Mouse (Mus musculus) cerebellum, adult (tissue): Measurements from ENCODE around the gene Ptgir.
A peak's percentile ranks its signal among the peaks of the same experiment; 100 is the strongest.

Source experiments
- ATAC-seq: cut with Nextera tagmentation; 2 replicates; pipeline ENCODE4 v1.9.2; 2017; ENCODE audit warnings: mild to moderate bottlenecking, moderate library complexity, mixed read lengths; ENCODE audit not compliant: insufficient number of reproducible peaks, low FRiP score, low TSS enrichment

The Ptgir gene

GRCm38 (mm10) chr7:16915461-16916340 lies 9.4 kb downstream of the Ptgir start:
- no peak for ATAC-seq

DNA sequence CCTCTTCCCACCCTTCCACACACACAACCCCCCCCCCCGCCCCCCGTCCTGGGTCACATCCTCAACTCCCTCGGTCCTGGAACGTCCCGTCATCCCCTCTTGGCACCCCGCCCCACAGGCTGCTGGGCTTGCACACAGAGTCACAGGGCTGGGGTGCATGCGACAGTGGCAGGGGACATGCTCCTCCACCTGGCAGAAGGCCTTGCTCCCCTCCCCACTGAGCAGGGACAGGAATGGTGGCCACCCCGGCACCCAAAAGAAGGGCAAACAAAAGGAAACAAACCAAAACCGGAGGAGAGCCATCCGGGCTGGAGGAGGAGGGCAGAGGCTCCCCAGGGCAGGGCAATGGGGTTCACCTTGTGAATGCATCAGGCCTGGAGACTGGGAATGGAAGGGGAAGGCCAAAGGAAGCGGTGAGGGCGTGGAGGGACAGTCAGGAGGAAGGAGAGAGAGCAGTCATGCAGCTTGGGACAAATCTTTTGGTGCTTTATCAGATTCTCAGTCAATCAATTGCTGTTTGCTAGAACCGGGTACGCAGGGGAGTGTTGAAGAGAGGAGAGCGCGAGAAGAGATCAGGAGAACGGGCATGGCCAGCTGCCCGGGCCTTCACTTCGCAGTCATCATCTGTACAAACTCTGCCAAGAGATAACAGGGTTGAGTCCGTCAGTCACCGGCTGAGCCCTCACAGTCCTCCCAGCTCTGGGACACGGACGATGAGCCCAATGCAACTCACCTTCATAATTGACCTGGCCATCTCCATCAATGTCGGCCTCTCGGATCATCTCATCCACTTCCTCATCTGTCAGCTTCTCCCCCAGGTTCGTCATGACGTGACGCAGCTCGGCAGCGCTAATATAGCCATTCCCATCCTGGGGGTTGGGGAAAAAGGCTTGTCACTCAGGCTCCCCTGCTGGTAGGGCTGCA lies 10.3 kb downstream of the Ptgir start:
- no peak for ATAC-seq

GRCm38 (mm10) chr7:16917447-16917846 lies 11.2 kb downstream of the Ptgir start:
- ATAC-seq, result no peak

GRCm38 (mm10) chr7:16918014-16918413 lies 11.7 kb downstream of the Ptgir start:
- no peak for ATAC-seq

GRCm38 (mm10) chr7:16918670-16919069 lies 12.4 kb downstream of the Ptgir start:
- ATAC-seq, result no peak

DNA sequence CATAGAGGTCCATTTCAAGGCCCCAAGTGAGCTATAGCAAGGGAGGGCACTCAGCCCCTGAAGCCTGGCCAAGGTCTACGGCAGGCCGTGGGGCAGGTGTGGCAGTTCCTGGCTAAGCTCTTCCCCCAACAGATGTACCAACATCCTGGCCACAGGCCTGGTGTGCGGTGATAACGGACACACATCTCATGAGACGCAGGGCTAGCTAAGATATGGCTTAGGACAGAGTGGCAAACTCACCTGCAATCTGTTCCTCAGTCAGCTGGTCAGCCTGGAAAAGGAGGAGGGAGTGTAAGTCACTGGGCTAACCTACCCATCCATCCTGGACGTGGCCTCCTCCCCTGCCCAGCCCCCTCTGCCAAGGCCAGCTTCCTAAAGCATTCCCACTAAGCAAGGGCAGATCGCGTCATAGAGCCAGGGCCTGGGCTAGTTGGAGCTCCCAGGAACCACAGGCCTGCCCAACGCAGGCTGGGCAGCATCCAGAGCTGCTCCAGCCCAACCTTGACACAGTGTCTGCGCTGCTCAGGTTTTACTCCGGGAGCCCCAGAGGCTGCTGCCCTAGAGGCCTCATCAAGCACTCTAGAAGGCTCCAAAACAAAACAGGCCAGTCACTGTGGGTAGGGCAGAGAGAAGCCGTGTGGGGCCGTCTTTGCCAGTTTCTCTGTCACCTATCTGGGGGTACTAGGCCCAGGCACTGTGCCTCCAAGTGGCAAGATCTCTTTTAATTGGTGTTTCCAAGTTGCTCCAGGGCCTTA lies 13.3 kb downstream of the Ptgir start:
- ATAC-seq, result no peak

- no peak for ATAC-seq
Measured at GRCm38 (mm10) chr7:16920150-16920579, 13.9 kb downstream of the Ptgir start.

DNA sequence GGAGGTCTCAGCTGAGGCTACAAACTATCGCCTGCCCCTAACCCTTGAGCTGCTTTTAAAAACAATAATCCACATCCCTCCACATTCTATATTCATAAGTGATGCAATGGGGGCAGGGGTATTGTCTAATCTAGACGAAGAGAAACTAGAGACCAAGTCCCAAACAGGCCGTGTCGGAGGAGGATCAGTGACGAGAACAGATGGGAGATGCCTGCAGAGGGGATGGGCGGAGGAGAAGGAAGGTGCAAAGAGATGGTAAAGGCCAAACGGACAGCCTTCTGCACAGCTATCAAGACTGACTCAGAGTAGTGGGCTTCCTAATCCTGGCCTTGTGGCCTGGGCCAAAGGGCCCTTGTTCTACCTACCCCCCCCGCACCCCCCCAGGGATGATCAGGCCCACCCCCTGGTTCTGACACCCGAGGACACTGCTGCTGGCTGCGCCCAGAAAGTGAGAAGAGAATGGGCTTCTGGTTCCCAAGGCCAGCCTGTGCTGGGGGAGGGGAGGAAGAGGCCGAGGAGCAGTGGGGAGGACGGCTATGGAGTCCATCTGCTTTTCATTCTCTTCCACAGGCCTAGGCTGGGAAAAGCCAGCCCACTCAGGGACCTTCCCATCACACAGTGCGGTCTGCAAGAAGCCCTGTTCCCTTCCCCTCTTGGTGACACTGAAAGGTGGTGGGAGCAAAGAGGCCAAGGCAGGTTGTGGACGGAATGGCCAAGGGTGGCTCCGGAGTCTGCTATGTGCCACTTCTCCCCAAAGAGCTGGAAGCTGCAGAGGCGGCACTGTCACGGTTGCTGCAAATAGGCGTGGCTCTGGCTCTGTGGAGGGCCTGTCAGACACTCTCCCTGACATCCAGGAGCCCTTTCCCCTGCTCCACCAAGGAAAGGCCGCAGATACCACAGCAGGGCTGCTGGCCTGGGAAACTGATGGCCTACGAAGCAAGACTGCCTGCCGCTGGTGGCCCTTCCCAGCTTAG lies 14.8 kb downstream of the Ptgir start:
- no peak for ATAC-seq

DNA sequence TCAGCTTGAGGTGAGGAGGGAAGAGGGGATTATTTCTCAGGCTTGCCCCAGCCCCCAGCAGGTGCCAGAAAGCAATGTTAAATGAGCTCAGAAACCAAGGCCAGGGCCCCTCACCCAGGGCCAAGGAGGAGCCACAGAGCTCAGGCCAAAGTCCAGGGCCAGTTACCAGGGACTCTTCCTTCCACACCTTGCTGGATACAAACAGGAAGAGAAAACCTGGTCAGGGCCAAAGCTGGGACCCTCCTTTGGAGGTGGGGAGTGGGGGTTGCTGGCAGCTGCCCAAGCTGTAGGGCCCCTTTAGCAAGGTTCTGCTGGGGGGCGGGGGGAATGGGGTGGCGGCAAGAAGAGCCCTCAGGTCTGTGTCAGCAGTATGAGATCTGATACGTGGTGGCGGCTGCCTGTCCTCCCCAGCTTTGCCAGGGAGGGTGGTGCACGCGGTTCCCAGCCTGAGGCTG lies 15.6 kb downstream of the Ptgir start:
- no peak for ATAC-seq

GRCm38 (mm10) chr7:16922360-16922973 lies 16.2 kb downstream of the Ptgir start:
- no peak for ATAC-seq

DNA sequence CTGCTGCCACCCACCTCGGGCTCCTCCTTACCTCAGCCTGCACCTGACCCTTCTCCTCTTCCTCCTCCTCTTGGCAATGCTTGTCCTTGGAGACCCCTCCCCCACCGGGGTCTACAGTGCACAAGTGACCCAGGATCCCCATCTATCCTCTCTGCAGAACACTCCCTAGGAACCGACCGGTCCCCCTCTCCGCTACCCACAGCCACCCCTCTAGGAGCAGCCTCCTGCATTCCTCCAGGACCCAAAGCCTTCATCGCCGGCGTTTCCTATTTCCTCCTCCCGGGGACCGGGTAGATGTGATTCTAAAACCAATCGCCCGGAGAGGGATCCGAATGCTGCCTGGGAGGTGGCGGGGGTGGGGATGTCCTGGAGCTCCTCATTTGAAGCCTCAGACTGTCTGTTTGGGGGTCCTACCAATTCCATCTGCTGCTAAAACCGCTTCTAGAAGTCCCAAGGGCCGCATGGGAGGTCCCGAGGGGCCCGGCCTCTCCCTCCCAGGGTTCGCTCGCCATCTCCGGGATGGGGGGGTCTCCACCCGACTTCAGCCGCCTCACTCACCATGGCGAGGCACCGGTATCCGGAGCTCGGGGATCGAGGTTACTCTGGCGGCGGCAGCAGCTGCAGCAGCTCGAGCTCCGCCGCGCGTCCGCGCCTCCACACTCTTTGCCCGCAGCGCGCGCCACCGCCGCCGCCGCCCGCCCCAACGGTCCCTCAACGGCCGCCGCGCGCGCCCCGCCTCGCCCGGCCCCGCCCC lies 17.2 kb downstream of the Ptgir start:
- peak; percentile 32; the same call in 1 of the 2 replicates for ATAC-seq

DNA sequence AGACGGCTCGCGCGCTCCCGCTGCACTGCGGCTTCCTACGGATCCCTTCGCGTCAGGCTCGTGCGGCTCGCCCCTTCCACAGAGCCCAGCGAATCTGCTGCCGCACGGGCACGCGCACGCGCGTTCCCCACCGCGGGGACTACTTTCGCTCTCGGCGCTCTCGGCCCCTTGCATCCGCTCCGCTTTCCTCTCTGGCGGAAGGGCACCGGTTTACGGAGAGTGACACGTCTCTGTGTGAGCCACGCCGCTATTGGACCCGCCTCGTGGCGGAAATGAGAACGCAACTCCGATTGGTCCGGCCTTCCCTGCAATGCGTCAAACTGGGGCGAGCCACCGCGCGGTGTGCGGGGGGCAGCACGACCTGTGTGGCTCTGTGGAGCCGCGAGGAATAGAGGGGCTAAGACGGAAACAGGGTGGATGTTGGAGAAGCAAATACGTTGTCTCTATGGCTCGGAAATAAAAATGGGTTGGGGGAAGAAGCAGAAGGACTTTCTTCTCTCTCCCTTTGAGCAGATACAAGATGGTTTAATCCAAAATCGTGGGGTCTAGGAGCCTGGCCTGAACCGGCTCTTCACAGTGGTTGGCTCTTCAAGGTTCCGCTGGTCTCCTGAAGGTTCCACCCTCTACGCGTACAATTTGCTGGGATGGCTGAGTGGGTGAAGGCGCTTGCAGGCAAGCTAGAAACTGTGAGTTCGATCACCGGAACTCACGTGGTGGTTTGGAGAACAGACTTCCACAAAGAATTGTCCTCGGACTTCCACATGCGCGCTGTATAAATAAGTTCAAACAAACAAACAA lies 17.9 kb downstream of the Ptgir start, which contains the start of gene Calm3:
TSS of gene Calm3 (minus strand) at position 78 of the 798 bp plus-strand sequence.
- peak; percentile 77 for ATAC-seq

GRCm38 (mm10) chr7:16928341-16928740 lies 22.1 kb downstream of the Ptgir start:
- no peak for ATAC-seq

GRCm38 (mm10) chr7:16930850-16931249 lies 24.6 kb downstream of the Ptgir start:
- 0 out of 2 replicates have a peak, but pooled peaks have one; percentile 38 for ATAC-seq

DNA sequence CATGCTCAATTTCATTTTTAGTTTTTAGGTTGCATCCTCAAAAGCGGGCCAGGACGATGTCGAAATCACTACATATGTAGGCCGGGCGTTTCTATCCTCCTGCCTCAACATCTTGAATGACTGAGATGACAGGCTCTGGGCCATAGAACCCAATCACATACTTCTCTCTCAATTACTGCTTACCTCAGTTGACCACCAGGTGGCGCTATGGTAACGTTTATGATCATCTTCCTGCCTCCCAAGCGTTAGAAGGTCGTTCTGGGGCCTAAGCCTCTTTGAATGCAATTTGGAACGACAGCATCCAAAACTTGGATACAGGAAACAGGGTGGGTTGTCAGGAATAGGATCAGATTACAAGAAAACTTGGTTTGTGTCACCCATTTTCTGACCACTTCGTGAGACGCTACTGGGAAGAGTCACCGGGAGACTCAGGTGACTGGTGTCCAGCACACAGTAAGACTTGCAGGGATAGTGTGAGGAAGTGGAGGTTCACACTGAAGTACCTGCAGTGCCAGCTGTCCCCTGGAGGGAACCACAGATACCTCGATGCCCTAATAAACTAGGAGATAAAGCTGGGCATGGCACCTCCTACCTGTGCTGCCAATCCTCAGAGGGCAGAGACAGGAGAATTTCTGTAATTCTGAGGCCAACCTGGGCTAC lies 25.8 kb downstream of the Ptgir start:
- peak; percentile 76; the same call in 1 of the 2 replicates for ATAC-seq
